Mouse (Mus musculus) gastrocnemius, adult 8-10 months (tissue): ENCODE results near the gene Ctsk. TPM values are rescaled to one million over a fixed set of nuclear protein-coding genes. Genes with fewer than 3 reads are reported as not detected.
"Not testable (repeated sequence)": the region's sequence is repeated elsewhere in the genome, so short reads cannot be mapped to it uniquely, and the experiment has no call there.

ENCODE experiments used
- DNase-seq, 2 experiments: peaks; one replicate each; pipeline ENCODE4 v3.0.0; 2022; ENCODE audit warnings: low spot score in 2 of 2
- total RNA-seq, 4 experiments: library from RNA; stranded (reverse); gene quantifications; 2 replicates each; pipeline ENCODE4 v1.2.4; 2022

Ctsk gene
- total RNA-seq, 4 experiments from 2014 or later, result 1.5 to 5.8 (median 3.1) TPM

DNA sequence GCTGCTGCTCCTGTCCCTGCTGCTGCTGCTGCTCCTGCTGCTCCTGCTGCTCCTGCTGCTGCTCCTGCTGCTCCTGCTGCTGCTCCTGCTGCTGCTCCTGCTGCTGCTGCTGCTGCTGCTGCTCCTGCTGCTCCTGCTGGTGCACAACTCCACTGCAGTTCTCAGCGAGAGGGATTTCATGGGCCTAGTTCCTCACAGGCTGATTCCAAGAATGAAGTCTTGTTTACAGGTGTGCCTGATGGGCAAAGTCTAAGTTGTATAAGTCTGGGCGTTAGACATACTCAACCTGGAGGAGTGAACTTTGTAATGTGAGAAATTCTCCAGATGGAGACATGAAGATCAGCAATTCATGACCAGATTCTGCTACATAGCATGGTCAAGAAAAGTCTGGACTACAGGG lies 25.6 kb downstream of the Ctsk start:
- no peak for DNase-seq

DNA sequence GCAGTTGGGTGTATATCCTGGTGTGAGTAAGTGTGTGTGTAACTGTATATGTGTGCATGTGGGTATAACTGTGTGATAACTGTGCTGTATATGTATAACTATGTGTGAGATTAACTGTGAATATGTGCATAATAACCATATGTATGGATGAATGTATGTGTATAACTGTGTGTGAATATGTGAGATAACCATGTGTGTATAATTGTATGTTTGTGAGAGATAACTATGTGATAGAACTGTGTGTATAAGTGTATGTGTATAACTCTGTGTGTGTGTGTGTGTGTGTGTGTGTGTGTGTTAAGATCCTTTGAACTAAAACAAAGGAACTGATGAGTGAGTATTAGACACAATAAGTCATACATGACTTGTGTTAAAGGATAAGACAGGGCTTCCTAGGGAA lies 27.1 kb downstream of the Ctsk start:
- no peak for DNase-seq

DNA sequence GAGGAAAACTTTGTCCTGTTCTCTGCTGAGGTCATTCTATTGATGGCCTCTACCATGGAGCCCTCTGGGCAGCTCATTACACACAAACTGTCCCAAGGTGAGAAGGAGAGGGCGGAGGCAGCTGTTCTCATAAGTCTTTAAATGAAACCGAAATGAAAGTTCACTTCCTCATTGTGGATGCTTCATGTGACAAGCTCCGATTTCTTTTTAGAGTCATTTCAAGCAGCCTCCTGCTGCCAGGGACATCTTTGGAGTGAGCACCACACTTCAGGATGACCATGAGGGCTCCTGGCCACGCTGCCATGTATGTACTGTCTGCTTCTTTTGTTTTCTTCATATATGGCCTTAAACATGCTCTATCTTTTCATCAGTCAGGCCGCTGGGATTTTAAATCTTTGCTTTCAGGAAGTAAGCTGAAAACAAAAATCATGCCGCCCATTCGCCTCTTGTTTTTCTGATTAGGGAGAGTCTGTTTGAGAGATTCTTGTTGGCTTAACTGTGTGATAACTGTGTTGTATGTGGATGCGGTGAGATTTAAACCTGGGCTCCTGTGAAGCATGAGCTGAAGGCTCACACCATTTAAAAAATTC lies 27.7 kb downstream of the Ctsk start, which contains the start of gene Ctss:
TSS of gene Ctss (plus strand) at position 165 of the 590 bp plus-strand sequence.
- DNase-seq, result no peak

DNA sequence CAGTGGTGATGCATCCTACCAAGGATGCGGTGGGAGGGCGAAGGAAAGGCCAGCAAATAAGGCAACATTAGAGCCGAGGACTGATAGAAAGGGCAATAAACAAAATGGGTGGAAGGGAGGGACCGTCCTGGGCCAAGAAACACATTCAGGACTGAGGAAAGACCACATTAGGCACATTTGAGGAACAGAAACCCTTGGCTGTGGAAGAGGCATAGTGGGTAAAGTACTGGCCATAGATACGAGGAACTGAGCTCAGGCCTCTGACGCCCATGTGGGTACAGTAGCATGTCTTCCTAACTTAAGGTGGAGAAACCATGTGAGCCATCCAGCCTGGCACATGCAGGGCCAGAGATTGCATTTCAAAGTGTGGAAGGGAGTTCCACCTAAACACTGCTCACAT lies 30.8 kb downstream of the Ctsk start:
- DNase-seq, result no peak

DNA sequence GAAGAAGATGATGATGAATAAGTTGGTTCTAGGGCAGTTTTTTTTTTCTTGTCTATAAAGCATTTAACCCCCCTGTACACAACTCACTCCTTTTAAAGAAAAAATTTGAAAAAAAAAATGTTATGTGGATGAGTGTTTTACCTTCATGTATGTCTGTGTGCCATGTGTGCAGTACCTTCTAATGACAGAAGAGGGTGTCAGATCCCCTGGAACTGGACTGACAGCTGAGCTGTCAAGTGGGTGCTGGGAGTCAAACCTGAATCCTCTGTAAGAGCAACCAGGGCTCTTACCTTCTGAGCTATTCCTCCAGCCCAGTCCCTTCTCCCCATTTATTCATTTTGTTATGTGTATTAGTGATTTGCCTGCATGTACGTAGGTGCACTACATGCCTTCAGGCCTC lies 32.0 kb downstream of the Ctsk start:
- DNase-seq, result no peak

DNA sequence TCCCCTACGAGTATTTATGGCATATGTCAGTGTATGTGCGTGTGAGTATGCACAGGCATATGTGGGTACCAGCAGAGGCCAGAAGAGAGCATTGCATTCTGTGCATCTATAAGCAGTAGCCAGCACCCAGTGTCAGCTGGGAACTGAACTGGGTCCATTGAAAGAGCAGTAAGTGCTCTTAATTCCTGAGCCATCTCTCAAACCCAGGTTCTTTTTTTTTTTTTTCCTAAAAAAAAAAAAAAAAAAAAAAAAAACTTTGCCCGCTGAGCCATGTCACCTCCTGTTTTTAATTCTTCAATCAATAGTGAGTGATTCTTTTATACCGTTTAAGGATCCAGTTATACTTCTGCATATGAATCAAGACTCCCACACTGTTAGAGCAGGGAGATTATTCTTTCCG lies 34.3 kb downstream of the Ctsk start:
- DNase-seq, result no peak

DNA sequence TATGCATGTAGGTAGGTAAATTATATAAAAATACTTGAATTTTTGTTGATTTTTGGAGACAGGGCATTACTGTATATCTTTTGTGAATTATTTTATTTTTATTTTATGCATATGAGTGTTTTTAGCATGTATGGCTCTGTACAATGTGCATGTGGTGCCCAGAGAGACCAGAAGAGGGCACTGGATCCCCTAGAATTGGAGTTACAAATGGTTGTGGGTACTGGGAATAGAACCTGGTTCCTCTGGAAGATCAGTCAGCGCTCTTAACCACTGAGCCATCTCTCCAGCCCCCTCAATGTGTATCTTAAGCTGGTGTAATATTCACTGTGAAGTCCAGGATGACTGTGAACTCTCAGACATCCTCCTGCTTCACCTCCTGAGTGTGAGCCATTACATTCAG lies 35.9 kb downstream of the Ctsk start:
- no peak for DNase-seq

DNA sequence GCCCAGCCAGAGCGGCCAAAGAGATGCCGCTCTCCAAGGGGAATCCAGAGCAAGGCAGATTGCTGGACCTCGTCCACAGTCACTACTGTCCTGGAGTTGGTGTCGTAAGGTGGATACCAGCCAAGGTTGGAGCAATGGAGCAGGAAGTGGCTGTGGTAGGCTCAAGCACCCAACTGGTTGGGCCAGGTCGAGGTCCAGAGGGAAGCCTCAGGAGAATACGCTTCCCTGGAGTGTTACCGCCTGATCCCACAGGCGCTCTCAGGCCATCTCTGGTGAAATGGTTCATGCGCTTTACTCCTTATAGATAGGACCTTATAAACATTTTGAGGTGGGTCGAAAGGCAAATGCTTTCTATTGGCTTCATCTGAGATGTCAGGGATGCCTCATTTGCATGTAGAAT lies 39.9 kb downstream of the Ctsk start:
- DNase-seq, result no peak

DNA sequence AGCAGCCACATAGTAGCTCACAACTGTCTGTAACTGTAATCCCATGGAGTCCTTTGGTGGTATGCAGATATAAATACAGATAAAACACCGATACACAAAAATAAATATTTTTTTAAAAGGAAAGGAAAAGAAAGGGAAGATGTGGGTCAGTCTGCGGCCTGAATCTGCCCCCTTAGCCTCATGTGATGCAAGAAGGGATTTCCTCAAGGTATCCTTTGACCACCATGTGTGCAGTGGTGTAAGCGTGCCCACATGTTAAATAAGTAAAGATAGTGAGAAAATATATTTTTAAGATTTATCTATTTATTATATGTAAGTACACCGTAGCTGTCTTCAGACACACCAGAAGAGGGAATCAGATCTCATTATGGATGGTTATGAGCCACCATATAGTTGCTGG lies 40.8 kb downstream of the Ctsk start:
- no peak for DNase-seq

DNA sequence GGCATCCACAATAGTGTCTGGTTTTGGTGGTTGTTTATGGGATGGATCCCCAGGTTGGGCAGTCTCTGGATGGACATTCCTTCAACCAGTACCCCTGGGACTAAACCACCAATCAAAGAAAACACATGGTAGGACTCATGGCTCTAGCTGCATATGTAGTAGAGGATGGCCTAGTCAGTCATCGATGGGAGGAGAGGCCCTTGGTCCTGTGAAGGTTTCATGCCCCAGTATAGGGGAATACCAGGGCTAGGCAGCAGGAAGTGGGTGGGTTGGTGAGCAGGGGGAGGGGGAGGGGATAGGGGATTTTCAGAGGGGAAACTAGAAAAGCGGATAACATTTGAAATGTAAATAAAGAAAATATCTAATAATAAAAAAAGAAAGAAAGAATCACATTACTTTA lies 42.1 kb downstream of the Ctsk start:
- not testable (repeated sequence) for DNase-seq

DNA sequence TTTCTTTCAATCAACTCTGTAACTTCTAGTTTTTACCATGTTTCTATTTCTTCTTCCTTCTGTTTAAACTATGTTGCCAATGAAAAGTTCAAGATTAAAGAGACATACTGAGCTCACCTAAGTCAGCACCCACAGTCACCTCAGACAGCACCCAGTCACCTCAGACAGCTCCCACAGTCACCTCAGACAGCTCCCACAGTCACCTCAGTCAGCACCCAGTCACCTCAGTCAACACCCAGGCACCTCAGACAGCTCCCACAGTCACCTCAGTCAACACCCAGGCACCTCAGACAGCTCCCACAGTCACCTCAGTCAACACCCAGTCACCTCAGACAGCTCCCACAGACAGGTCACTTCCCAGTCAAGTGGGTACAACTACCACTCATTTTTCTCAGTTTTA lies 43.1 kb downstream of the Ctsk start:
- no peak for DNase-seq

DNA sequence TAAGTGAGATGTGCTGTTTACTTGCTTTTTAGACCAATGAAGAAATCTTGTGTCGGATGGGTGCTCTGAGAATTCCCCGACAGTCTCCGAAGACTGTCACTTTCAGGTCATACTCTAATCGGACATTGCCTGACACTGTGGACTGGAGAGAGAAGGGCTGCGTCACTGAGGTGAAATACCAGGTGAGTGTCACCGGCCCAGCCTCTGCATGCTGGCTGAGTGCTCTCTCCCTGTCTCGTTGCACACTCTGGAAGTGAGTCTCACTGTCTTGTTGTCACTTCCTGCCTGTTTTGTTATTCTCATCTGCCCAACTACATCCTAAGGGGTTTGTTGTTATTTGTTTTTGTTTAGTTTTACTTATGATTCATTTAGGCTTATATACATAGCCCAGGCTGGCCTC lies 43.9 kb downstream of the Ctsk start:
- DNase-seq, result no peak

DNA sequence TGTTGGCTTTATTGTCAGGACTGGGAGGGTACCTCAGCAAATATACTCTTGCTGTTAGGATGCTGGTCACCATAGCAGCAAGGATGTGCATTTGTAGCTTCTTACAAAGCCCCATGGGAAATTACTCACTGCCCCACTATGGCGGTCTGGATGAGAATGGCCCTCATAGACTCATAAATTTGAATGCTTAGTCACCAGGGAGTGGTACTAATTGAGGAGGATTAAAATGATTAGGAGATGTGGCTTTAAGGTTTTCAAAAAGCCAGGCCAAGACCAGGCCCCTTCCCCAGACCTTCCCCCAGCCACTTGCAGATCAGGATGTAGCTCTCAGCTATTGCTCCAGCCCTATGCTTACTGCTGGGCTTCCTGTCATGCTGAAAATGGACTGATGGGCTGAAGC lies 51.1 kb downstream of the Ctsk start:
- no peak for DNase-seq

DNA sequence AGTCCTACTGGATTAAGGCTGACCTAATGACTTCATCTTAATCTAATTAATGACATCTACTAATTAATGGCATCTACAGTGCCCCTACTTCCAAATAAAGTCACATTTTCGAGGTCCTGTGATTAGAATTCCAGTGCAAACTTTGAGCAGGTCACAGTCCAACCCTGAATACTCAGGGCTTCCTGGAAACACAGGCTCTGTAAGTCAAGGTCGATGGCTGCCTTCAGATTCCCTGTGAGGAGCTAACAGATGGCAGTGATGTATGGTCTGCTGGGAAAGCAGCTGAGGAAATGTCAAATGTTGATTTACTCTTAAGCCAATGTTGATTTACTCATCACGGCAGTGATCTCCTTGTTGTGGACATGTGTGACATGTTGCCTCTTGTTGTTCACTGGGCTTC lies 54.9 kb downstream of the Ctsk start:
- no peak for DNase-seq

Other genes starting within 250 kb of the Ctsk start
- not detected for gene Bnipl, start 248.1 kb upstream of the Ctsk start, total RNA-seq
- 10 to 100 TPM; 25.4 to 29.7 (median 27.8) TPM for gene Mindy1, start 217.9 kb upstream of the Ctsk start, total RNA-seq
- 10 to 100 TPM; 47.7 to 58.8 (median 53.5) TPM for gene Prune1, start 217.2 kb upstream of the Ctsk start, total RNA-seq
- gene Anxa9, start 192.1 kb upstream of the Ctsk start, total RNA-seq, result not detected
- gene Cers2, start 184.5 kb upstream of the Ctsk start, total RNA-seq, result 10 to 100 TPM; 13.1 to 16.7 (median 15.3) TPM
- gene Setdb1, start 142.1 kb upstream of the Ctsk start, total RNA-seq, result 10 to 100 TPM in 2 of 4 experiments, 1 to 10 TPM in 2; 8.4 to 10.7 (median 10.1) TPM
- gene 4930558C23Rik, start 96.4 kb upstream of the Ctsk start, total RNA-seq, result under 1 TPM in 1 of 4 experiments, not detected in 3; 0.92 TPM
- 10 to 100 TPM; 45.0 to 51.9 (median 46.6) TPM for gene Arnt, start 64.9 kb upstream of the Ctsk start, total RNA-seq
- gene Ctss, start 27.5 kb downstream of the Ctsk start, total RNA-seq, result 1 to 10 TPM in 2 of 4 experiments, under 1 TPM in 2; 0.61 to 3.8 (median 2.0) TPM
- not detected for gene Hormad1, start 60.4 kb downstream of the Ctsk start, total RNA-seq
- gene Golph3l, start 89.7 kb downstream of the Ctsk start, total RNA-seq, result 10 to 100 TPM; 10.4 to 14.3 (median 11.3) TPM
- 100 to 1,000 TPM; 104 to 118 (median 108) TPM for gene Ensa, start 125.7 kb downstream of the Ctsk start, total RNA-seq
- gene Mcl1, start 159.5 kb downstream of the Ctsk start, total RNA-seq, result 100 to 1,000 TPM in 3 of 4 experiments, 10 to 100 TPM in 1; 95.7 to 113 (median 106) TPM
- gene Adamtsl4, start 188.7 kb downstream of the Ctsk start, total RNA-seq, result 10 to 100 TPM; 13.8 to 23.4 (median 18.2) TPM
- gene Ecm1, start 240.3 kb downstream of the Ctsk start, total RNA-seq, result 10 to 100 TPM in 2 of 4 experiments, 1 to 10 TPM in 2; 6.0 to 16.6 (median 12.2) TPM